Mouse (Mus musculus) urinary bladder, postnatal 4 days (tissue): ENCODE data around the gene Lrrc45.
A peak's percentile ranks its signal among the peaks of the same experiment; 100 is the strongest.

Source experiments
- DNase-seq, 2 experiments: peaks; one replicate each; pipeline ENCODE4 v3.0.0; 2021 to 2022; ENCODE audit warnings: low spot score in 2 of 2

Gene Lrrc45

DNA sequence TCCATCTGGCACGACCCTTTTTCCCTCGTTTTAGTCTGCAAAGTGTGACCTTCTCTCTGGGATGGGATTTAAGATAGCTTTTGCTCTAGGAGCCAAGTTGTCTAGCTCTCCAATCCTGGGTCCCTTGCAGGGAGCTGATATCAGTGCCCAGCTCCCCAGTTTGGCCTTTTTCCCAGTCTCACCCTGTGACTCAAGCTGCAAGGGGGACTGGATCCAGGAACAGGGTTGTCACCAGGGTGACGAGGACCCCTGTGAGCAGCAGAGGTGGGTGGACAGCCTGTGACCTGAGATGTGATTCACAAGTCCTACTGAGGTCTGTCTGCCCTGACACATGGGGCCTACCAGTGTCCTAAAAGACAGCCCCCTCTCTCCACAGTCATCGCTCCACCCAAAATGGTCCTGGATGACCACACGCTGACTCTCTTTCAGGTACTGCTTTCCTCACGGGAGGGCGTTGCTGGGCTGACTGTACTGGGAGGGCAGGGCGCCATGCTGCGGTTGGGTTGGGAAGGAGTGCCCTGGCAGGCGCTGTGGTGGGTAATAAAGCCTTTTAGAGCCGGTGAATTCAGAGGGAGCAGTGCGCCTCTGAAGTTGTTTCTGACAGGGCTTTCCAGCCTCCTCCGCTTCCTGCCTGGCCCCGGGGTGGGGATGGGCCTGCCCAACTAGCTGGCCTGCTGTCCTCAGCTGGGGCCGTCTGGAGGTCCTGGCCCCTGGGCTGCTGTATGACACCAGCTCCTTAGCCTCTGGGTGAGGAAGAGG lies 9.8 kb upstream of the Lrrc45 start:
- DNase-seq = no peak

DNA sequence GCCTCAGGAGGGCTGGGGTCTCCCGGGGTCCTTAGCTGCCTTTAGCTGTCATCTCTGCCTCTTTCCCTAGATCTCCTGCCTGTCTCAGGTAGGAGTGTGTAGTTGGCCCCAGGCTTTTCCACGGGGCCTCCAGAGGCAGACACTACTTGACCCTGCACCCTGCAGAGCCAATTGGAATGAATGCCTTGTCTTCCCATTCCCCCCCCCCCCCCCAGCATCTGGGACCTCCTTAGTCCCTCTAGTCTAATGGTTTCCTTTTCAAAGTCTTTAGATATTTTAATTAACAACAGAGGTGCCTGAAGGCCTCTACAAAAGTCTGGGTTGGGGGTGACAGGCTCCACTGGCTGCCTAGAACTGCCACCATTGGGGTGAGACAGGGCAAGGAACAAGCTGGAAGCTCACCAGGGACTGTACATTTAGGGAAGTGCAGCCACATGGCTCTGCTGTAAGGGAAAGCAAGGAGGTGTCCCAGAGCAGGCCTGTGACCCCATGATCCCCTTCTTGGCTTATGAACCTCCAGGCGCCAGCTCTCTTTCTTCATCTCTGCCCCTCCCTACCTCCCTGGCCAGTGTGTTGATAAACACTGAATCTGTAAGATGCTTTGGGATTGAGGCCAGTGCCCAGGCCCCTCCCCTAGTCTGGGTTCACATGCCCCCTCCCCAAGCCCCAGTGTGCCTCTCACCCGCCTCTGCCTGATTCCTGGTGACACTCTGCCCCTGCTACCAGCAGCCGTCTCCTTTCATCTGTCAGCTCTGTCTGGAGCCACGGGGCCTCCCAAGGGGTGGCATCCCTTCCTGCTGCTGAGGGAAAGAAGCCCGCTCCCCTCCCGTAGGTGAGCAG lies 9.0 kb upstream of the Lrrc45 start:
- no peak for DNase-seq

DNA sequence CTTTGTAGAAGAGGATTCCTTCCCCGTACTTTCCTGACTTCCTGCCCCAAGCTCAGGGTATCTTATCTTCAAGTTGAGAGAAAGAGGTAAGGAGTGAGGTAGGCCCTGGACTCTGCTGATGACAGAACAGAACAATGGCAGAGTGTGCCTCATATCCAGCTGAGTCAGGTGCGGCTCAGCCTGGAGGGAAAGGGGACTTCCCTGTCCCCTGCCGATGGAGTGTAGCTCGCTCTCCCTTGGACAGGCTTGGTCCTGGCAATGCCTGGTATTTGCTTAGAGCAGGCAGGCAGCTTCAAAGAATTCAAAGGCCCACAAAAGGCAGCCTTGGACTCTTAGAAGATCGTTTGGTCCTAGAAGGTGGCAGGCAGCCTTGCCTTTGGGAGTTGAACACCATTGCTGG lies 7.6 kb upstream of the Lrrc45 start:
- no peak for DNase-seq

DNA sequence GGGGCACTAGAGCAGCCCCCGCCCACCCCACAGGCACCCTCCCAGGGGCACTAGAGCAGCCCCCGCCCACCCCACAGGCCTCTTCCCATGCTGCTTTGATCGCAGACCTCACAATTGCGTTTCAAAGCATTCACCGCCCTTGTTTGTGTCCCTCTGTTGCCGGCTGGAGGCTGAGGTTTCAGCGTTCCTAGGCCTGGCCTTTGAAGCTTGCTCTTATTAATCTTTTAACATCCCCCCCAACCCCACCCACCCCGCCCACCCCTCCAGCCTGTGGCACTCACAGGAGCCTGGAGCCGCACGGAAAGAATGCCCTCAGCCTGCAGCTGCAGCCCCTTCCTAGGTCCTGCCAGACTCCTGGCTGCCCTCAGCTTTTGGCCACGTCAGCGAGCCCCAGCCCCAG lies 6.5 kb upstream of the Lrrc45 start:
- no peak for DNase-seq

DNA sequence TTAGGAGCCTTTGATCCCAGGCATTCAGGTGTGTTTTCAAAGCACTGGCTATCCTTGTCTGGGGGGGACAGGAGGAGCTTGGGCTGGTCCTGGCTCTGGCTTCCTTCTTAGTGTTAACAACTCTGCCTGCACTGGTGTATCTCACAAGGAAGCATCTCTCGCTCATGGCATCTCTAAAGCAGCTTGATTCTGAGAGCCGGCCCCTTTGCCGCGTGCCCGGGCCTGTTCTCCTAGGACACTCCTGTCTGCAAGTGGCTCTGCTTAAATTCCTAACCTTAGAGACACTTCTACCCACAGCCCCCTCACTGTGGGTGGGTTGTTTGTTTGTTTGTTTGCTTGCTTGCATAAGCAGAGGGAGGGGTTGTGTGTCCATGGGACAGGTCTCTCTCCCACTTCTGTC lies 5.8 kb upstream of the Lrrc45 start:
- DNase-seq = no peak

DNA sequence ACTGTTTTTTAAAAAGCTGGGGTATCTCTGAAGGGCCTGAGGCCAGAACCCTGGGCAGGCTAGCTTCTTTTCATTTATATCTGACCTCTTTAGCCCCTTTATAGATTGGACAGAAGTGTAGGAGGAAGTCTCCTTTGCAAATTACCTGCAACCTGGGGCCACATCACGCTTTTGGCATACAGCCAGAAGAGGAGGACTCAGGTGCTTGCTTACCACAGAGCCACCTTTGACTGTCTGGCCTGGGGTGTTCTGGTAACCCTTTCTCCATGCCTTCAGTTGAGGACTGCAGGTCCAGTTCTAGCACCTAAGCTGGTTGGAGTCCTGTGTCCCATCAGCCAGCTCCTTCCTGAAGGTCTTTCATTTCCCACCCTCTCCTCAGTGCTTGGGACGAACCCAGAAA lies 4.2 kb upstream of the Lrrc45 start:
- DNase-seq = no peak

DNA sequence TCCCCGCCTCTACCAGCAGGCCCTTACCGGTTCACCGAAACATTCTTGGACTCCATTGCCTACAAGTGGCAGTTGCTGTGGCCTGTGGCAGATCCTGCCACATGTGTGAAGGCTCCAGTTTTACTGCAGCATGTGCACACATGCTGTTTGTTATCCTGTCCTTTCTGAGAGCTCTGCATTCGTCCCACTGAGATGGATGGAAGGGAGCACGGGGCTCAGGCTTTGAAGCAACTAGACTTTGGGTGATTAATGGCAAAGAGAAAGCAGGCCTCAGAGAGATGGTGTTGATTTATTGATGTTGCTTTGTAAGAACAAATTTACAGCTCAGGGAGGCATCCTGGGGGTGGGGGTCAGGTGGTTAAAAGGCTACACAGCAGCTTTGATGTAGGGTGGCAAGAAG lies 3.1 kb upstream of the Lrrc45 start:
- DNase-seq = no peak

DNA sequence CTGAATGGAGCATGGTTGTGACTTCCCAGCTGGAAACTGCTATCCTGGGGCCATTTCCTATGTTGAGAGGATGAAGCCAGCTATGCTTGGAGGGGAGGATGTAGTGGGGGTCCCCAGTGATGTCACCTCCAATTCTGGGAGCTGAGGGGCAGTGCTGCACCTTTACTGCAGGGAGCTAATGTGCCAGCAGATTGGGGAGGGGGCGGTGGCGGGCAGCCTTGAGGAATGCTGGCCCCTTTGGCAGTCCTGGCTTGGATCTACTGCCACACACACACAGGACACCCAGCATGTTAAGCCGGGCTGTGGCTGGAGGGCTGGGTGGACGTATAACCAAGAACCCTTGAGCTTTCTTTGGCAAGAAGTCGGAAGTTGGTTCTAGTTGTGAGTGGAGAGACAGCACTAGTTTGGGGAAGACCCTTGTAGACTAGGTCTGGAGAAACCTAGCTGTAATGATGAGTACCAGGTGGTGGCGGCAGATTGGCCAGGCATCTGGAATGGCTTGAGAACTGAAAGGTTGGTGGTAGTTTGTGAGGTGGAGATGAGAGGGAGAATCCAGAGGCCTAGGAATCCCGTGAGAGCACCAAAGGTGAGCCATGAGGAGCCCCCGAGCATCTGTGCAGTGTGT lies 1.6 kb upstream of the Lrrc45 start:
- no peak for DNase-seq

DNA sequence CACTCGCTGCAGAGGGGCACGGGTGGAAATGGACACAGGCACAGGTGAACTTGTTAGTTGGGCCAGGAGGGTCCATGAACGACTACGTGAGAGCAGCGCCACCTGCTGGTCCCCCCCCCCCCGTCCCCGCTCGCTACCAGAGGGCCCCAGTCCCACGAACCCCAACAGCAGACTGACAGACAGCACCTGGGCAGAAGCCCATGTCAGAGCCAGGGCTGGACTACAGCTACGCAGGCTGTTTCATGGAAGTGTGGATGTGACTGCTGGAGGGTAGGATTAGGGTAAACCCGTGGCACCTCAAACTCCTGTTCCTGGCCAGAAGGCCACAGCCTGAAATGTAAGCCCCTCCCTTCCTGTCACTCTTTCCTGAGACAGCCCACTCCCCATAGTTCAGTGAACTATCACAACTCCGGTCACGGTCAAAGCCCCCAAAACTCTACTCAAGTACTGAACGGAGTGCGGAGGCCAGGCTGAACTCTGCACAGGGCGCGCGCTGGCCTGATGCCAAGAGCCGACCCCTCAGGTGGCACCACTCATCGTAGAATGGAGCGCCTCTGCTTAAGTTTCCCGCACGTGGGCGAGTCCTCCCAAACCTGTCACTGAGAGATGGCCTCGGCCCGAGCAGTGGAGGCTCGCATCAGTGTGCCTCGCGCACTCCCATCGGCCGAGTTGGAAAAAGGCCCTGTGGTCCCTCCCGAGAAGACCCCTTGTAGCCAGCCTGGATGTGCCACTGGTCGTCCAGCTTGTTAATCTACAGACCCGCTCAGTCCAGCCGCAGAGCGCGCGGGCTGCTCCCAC lies 755 bp upstream of the Lrrc45 start:
- no peak for DNase-seq

DNA sequence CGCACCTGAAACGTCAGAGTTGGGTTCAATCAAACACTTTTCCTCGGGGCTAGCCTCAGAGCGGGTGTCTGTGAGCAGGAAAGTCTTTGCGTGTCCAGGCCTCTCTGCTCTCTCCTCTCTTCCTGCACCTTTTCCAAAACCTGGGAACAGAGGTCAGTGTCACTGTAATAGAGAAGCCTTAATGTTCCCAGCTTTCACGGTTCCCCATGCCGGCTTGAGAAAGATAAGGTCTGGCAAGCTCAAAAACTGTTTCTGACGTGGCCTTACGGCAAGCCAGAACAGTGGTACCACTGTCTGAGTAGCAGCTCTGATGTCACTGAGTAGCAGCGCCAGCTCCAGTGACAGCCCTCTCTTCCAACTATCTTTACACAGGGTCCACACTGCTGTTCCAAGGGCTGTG lies 821 bp downstream of the Lrrc45 start:
- no peak for DNase-seq

DNA sequence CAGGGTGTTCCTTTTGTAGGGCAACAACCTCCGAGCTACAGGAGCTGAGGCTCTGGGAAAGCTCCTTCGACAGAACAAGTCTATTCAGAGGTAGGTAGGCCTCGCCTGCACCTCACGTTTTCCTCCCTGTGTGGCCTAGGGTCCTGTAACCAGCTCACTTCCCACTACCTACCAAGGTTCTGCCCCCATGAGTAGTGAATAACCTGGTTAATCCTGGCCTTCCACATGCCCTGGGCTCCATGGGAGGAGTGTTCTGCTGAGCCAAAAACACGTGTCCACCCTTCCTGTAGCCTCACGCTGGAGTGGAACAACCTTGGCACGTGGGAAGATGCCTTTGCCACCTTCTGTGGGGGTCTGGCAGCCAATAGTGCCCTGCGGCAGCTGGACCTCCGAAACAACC lies 1.4 kb downstream of the Lrrc45 start:
- DNase-seq = no peak

DNA sequence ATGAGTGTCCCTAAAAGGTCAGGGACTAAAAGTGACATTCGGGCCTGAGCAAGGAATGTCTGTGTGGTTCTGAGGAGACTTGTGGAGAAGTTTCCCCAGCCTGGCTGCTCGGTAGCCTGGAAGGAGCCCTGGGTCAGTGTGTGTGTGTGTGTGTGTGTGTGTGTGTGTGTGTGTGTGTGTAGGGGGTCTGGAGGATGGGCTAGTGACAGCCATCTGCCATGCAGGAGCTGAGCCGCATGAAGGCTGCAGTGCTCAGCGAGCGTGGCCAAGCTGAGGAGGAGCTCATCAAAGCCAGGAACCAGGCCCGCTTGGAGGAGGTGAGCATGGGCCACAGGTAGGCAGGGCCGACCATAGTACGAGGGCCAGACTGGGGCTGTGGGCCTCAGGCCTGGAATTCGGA lies 5.5 kb downstream of the Lrrc45 start:
- DNase-seq = no peak

DNA sequence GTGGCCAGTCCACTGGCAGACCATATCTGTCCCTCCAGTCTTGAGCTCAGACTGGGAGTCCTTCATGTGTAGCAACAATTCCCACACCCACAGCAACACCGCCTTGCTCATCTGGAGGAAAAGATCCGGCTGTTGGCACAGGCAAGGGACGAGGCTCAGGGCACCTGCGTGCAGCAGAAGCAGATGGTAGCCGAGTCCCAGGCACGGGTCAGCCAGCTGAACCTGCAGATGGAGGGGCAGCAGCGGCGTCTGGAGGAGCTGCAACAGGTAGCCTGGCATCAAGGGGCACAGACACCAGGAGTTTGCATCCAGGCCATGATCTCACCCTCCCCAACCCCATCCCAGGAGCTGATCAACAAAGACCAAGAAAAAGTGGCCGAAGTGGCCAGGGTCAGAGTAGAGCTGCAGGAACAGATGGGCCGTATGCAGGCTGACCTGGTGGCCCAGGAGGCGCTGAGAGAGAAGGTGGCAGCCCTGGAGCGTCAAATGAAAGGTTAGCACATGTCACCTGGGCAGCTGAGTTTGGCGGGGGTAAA lies 6.2 kb downstream of the Lrrc45 start:
- no peak for DNase-seq

DNA sequence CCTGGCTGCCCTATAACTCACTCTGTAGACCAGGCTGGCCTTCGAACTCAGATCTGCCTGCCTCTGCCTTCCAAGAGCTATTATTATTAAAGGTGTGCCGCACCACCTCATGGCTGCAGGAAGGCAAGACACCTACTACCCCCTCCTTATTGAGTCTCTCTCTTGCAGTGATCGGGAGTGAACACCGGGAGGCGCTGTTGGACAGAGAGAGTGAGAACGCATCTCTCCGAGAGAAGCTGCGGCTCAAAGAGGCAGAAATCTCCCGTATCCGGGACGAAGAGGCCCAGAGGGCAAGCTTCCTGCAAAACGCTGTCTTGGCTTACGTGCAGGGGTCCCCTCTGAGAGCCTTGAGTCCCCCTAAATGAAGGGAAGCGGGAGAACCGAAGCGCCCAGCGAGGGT lies 6.7 kb downstream of the Lrrc45 start:
- peak; percentile 80 to 95 for DNase-seq

DNA sequence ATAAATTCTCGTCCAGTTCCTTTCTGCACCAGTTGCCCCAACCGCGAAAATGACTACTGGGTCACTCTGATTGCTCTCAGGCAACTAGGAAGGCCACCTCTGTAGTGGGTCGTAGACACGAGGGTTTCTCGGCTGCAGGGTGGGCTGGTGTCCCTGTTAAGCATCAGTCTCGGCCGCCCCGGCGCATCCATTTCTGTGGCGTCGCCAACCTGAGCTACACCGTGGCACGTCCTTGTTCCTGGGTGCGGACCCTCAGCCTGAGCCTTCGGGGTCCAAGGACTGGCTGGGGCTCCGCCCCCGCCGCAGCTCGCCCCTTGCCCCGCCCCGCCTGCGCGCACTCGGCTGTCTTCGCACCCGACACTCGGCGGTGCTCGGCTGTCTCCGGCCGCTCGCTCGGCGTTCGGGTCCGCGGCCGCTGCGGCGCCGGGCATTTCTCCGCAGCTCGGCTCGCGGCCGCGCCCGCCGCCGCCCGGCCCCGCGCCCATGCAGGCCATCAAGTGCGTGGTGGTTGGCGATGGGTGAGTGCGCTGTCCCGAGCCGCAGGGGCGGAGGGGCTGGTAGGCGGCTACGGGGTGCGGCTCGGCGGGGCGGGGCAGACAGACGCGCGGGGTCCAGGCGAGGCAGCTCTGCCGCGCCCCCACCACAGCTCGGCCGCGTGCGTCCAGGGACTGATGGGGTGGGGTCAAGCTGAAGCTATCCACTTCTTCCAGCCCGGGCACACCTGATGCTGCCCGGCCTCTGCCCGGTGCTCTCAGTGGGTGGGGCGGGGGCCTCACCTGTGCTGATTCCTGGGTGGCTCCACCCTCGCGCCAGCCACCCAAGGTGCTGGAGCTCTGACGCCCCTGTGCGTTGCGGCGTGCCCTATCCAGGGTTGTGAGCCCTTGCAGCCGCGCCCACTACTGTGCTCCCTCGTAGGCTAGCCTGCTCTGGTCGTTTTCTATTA lies 7.7 kb downstream of the Lrrc45 start, which contains the start of gene Rac3:
TSS of gene Rac3 (plus strand) at position 347 of the 943 bp plus-strand sequence.
- DNase-seq = peak; percentile 62 to 73

DNA sequence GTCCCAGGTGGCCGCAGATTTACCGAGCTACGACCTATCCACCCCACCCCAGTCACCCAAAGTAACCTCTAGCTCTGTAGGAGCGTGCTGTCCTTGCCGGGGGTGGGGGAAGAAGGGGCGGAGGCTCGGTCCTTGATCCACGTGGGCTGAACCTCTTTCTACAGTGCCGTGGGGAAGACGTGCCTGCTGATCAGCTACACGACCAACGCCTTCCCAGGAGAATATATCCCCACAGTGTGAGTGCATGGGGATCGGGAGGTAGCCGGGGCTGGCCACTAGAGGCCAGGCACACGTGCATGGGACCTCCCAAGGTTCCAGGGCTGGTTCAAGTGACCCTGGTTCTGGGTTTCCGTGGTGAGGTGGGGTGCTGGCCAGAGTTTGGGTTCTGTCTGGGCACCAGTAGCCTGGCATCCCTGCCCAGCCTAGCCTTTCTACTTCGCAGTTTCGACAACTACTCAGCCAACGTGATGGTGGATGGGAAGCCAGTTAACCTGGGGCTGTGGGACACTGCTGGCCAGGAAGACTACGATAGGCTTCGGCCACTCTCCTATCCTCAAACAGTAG lies 8.4 kb downstream of the Lrrc45 start:
- DNase-seq = no peak

DNA sequence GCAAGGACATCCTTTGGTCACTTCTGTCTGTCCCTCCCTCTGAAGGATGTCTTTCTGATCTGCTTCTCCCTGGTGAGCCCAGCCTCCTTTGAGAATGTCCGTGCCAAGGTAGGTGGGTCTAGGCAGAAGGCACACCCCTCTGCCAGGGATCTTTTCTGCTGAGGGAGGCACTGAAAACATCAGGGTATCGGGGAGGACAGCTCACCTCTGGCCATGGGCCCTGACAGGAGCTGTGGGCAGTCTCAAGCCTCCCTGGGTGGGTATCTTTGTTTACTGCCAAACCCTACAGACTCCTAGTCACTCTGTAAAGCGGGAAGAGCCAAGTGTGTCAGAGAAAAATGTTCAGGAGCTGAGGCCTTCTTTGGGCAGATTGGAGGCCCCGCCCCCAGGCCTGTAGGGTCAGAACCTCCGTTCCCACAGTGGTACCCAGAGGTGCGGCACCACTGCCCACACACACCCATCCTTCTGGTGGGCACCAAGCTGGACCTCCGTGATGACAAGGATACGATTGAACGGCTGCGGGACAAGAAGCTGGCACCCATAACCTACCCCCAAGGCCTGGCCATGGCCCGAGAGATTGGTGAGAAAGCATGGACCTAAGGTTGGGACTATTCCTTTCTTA lies 9.1 kb downstream of the Lrrc45 start:
- DNase-seq = no peak

DNA sequence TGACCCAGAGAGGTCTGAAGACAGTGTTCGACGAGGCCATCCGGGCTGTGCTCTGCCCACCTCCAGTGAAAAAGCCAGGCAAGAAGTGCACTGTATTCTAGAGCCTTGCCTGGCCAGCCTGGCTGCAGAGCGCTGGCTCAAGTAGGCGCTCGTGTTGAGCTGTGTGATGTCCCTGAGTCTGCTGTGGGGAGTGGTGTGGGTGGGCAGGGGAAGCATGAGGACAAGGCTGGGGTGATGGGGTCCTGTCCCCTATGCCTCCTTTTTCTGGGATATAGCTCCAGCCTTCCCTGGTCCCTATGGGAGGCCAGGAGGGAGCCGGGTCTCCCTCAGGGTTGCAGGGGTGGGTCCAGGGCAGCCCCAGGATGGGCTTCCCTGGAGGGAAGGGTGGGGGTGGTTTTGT lies 9.8 kb downstream of the Lrrc45 start:
- DNase-seq = no peak

DNA sequence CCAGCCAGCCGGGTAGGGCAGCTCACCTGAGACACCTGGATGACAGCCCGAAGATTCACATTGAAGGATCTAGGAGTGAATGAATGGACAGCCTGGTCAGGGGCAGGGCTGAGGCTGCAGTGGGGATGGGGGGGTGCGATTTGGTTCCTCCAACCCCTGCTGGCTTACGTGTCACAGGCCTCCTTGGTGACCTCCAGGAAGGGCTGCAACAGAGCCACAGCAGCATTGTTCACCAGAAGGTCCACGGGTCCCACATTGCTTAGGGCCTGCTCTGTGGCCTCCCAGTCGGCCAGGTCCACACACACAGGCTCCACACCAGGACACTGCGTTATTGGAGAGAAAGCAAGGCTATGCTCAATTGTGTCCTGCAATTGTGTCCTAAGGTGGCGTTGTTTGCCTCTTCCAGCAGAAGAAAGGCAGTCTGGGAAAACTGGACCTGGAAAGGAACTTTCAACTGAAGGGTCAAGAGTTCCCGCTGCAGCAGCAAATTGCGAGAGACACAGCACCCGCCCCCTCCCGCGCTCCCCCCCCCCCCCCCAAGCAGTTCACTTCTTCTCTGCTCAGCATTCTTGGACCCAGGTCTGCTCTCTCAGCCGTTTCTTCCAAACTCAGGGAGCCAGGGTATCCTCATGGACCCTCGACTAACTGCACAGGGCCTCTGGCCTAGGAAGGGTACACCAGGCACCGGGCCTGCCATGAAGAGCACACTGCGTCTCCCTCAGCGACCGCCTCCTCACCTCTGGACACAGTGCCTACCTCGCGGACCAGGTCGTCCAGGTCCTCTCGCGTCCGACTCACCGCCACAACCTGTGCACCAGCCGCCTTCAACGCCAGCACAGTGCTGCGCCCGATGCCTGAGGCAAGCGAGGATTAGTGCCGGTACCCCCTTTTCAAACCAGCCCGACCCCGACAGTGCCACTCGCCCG lies 12.8 kb downstream of the Lrrc45 start:
- no peak for DNase-seq
